Mouse (Mus musculus) forebrain, embryonic 14.5 days (tissue): ENCODE data around the gene Renbp. TPM values are rescaled to one million over a fixed set of nuclear protein-coding genes. Genes with fewer than 3 reads are reported as not detected.

Source experiments
- ATAC-seq: fragments of 200-750 bp; cut with Nextera tagmentation; 2 replicates; pipeline ENCODE4 v1.8.0; 2017; ENCODE audit warnings: mild to moderate bottlenecking, moderate library complexity
- DNase-seq: peaks from one replicate; pipeline ENCODE4 v3.0.0-alpha.2; 2015; ENCODE audit warnings: low spot score
- H3K27ac ChIP-seq: fragments of 300-500 bp; sonication (generic); 2 replicates; pipeline ENCODE4 v1.5.1; 2014; ENCODE audit warnings: low read depth, mild to moderate bottlenecking, control low read depth, low read length, moderate library complexity
- H3K27me3 ChIP-seq: fragments of 300-500 bp; sonication (generic); replicated peaks from 2 replicates; pipeline ENCODE4 v1.6.1; 2014; ENCODE audit warnings: low read length, control low read depth, mixed read lengths; ENCODE audit not compliant: control insufficient read depth, insufficient read depth
- H3K36me3 ChIP-seq: fragments of 300-500 bp; sonication (generic); 2 replicates; pipeline ENCODE4 v1.6.1; 2014; ENCODE audit warnings: low read length, control low read depth; ENCODE audit not compliant: control insufficient read depth, insufficient read depth
- H3K4me1 ChIP-seq: fragments of 300-500 bp; sonication (generic); 2 replicates; pipeline ENCODE4 v1.6.1; 2014; ENCODE audit warnings: antibody characterized with exemption, low read length, control low read depth; ENCODE audit not compliant: control insufficient read depth, insufficient read depth
- H3K4me2 ChIP-seq: fragments of 300-500 bp; sonication (generic); 2 replicates; pipeline ENCODE4 v1.6.1; 2014; ENCODE audit warnings: mild to moderate bottlenecking, control low read depth, low read length
- H3K4me3 ChIP-seq: fragments of 300-500 bp; sonication (generic); 2 replicates; pipeline ENCODE4 v1.5.1; 2014; ENCODE audit warnings: low read depth, low read length, control low read depth
- H3K9ac ChIP-seq: fragments of 300-500 bp; sonication (generic); 2 replicates; pipeline ENCODE4 v1.6.1; 2014; ENCODE audit warnings: mild to moderate bottlenecking, low read length, control low read depth, moderate library complexity
- H3K9me3 ChIP-seq: fragments of 300-500 bp; sonication (generic); replicated peaks from 2 replicates; pipeline ENCODE4 v1.6.1; 2016; ENCODE audit warnings: low read length, control low read depth, mixed read lengths; ENCODE audit not compliant: control insufficient read depth
- WGBS: fragments of 180-500 bp; shearing (Covaris S2); extraction: QIAGEN DNeasy Blood & Tissue Kit; methylation state at CpG from one replicate; pipeline ENCODE4 v1.1.7; 2014; 5-methylcytosine and 5-hydroxymethylcytosine counted together
- polyA plus RNA-seq: library from polyadenylated mRNA; unstranded; fragments of >200 nt; fragmentation: Nextera tagmentation; extraction: Ambion mirVana; gene quantifications from 2 replicates; pipeline ENCODE4 v1.2.1, GENCODE M21; 2014

Gene Renbp
- polyA plus RNA-seq, 1 experiment from 2014 or later = 9.3 TPM

DNA sequence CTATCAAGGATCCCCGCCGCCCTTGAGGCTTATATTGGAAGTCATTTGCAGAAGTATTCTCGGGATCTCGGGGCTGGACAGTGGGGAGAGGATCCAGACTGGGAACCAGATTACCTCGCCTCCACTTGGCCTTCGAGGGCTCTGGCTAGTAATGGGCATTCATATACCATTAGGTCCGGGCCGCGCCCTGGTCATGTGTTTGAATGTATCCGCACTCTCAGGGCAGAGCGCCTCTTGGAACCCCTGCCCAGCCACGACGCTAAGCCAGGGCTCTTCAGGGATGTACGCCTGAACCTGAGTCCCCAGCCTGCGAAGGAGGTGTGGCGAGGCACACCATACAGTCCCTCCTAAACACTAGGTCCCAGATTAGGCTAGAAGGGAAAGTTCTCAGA lies 49.6 kb downstream of the Renbp start:
- Histone ChIP-seq H3K4me3 (peak overlapping the region; percentile 43), H3K9me3 (no peaks in the 10 kb centered on the region), H3K27ac (no peak overlapping the region), H3K4me1 (no peaks in the 10 kb centered on the region), H3K36me3 (no peaks in the 10 kb centered on the region), H3K27me3 (no peaks in the 10 kb centered on the region), H3K9ac (peak overlapping the region; percentile 71), H3K4me2 (peak overlapping the region; percentile 57)
- no peak for DNase-seq
- 34% methylated on average over 16 of the region's 16 CpGs for WGBS
- peak; percentile 45 for ATAC-seq

DNA sequence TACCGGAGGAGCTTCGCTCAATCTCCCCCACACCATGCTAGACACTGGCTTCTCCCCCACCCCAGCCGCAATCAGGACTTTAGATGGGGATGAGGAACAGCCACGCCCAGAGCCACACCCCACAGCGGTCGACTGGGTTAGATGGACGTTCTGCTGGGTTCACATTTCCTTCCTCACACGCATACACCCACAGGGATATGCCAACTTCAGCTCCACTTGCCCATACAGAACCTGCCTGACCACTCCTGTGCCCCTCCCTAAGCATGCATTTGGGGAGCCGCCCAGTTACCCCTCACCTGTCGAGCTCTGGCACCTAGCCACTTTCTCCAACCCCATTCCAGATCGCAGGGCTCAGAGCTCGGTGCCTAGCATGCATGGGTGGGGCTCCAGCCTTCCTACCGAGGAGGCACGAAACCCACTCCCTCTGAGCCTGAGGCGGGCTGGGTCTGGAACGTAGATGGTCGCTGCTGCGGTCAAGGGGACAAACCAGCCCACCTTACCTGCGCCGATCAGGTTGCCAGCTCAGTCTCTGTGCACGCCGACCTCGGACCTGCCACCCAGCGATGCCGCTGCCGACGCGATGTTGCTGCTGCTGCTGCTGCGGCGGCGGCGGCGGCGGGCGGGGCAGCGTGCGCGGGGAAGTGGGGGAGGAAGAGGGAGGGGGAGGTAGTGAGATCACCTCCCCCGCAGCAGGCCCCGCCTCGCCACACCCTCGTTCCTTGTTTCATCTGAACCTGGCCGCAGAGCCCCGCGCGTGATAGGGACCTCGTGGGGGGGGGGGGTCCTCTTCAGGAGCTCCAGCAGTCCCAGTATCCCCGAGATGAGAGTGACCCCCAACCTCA lies 50.2 kb downstream of the Renbp start:
- H3K4me1 ChIP-seq = no peaks in the 10 kb centered on the region
- no peaks in the 10 kb centered on the region for H3K27me3 ChIP-seq
- H3K4me2 ChIP-seq = peak overlapping the region; percentile 57
- peak; percentile 56 for DNase-seq
- WGBS = 33% methylated on average over 38 of the region's 48 CpGs
- peak overlapping the region; percentile 71 for H3K9ac ChIP-seq
- H3K4me3 ChIP-seq = peak overlapping the region; percentile 43
- peak overlapping the region; percentile 66; the same call in 1 of the 2 replicates for H3K27ac ChIP-seq
- H3K9me3 ChIP-seq = no peaks in the 10 kb centered on the region
- H3K36me3 ChIP-seq = no peaks in the 10 kb centered on the region
- ATAC-seq = peak; percentile 67

DNA sequence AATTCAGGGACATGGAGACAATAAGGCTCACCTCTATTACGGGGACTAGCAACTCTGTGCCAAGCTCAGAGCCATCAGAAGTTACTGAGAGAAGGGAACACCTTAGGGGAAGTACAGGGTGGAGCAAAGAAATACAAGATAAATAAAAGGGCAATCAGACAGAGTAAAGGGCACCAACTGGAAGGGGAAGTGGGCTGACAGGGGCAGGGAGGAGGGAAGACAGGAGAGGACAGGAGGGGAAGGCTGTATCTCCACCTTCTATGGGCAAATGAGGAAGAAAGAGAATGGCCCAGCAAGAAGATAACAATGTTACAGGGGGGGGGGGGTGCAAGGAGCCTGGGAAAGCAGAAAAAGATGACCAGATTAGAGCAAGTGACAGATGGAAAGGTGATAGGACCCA lies 53.6 kb downstream of the Renbp start:
- Histone ChIP-seq H3K27ac (no peak overlapping the region), H3K9ac (no peak overlapping the region), H3K36me3 (no peaks in the 10 kb centered on the region), H3K4me3 (no peak overlapping the region), H3K27me3 (no peaks in the 10 kb centered on the region), H3K9me3 (no peaks in the 10 kb centered on the region), H3K4me1 (no peaks in the 10 kb centered on the region), H3K4me2 (peak overlapping the region; percentile 30)
- 84% methylated on average over 1 of the region's 1 CpGs for WGBS
- ATAC-seq (no peak), DNase-seq (no peak)

DNA sequence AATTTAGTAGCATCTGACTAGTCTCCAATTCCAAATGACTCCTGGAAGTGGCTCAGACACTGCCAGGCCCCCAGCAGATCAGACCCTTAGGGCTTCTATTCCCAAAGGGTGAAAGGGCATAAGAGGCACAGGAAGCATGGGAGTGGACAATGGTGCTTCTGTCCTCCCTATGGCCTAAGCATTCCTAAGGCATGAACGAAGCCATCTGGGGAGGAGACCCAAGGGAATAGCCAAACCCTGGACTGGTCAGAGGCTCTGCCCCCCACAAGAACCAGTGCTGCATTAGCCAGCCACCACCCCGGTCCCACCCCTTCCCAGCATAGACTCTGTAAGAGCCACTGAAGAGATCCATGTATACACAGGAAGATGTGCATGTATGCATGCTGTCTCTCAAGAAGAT lies 54.8 kb downstream of the Renbp start:
- no peak for ATAC-seq
- Histone ChIP-seq H3K4me1 (no peaks in the 10 kb centered on the region), H3K9me3 (no peaks in the 10 kb centered on the region), H3K36me3 (no peaks in the 10 kb centered on the region), H3K4me2 (peak overlapping the region; percentile 23), H3K4me3 (no peak overlapping the region), H3K27me3 (no peaks in the 10 kb centered on the region), H3K27ac (no peak overlapping the region), H3K9ac (no peak overlapping the region)
- no peak for DNase-seq
- 71% methylated on average over 2 of the region's 2 CpGs for WGBS

Other genes starting within 250 kb of the Renbp start
- 113 and 119 TPM in 2 replicates for gene Bcap31, start 214.7 kb downstream of the Renbp start, polyA plus RNA-seq
- 7.3 and 9.1 TPM in 2 replicates for gene Abcd1, start 214.3 kb downstream of the Renbp start, polyA plus RNA-seq
- gene Plxnb3, start 173.8 kb downstream of the Renbp start, polyA plus RNA-seq = 0.08 and 0.11 TPM in 2 replicates
- gene Srpk3, start 156.4 kb downstream of the Renbp start, polyA plus RNA-seq = 1.1 and 1.8 TPM in 2 replicates
- gene Idh3g, start 144.0 kb downstream of the Renbp start, polyA plus RNA-seq = 253 and 290 TPM in 2 replicates
- gene Ssr4, start 143.8 kb downstream of the Renbp start, polyA plus RNA-seq = 148 and 189 TPM in 2 replicates
- gene Pdzd4, start 105.9 kb downstream of the Renbp start, polyA plus RNA-seq = 5.4 and 8.0 TPM in 2 replicates
- gene Avpr2, start 38.7 kb downstream of the Renbp start, polyA plus RNA-seq = 0.26 TPM in 1 of 2 replicates, not detected in the other
- 53.6 and 77.2 TPM in 2 replicates for gene L1cam, start 34.7 kb downstream of the Renbp start, polyA plus RNA-seq
- gene Arhgap4, start 9.0 kb downstream of the Renbp start, polyA plus RNA-seq = 1.3 and 2.0 TPM in 2 replicates
- 104 TPM in 2 replicates for gene Naa10, start 8.9 kb downstream of the Renbp start, polyA plus RNA-seq
- gene Hcfc1, start 35.5 kb upstream of the Renbp start, polyA plus RNA-seq = 58.3 and 61.1 TPM in 2 replicates
- gene Irak1, start 93.1 kb upstream of the Renbp start, polyA plus RNA-seq = 22.9 and 23.7 TPM in 2 replicates
- not detected in 2 replicates for gene Opn1mw, start 196.6 kb upstream of the Renbp start, polyA plus RNA-seq
- gene Mecp2, start 204.5 kb upstream of the Renbp start, polyA plus RNA-seq = 12.6 and 14.2 TPM in 2 replicates
- gene Tex28, start 237.0 kb upstream of the Renbp start, polyA plus RNA-seq = not detected in 2 replicates
- gene Tktl1, start 246.4 kb upstream of the Renbp start, polyA plus RNA-seq = 0.11 TPM in 1 of 2 replicates, not detected in the other